Comparison of ENCODE assay signal across 21 mouse cellular contexts in the genomic region with DNA sequence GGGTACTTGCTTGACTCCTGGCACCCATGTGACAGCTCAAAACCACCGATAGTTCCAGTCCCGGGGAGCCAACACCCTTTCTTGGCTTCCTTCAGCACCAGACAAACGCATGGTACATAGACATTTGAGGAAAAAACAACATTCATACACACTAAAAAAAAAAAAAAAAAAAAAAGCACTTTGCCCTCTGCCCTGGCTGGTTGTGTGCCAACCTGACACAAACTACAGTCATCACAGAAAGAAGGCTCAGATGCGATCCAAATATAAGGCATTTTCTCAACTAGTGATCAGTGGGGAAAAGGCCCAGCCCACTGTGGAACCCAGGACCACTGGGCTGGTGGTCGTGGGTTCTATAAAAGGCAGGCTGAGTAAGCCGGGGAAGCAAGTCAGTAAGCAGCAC. TPM values are rescaled to one million over a fixed set of nuclear protein-coding genes. Genes with fewer than 3 reads are reported as not detected.
A peak's percentile ranks its signal among the peaks of the same experiment; 100 is the strongest.
DNase-seq lines count a peak whose midpoint lies in the region; TF ChIP-seq lines count a peak whose summit lies in the region.
"Had no signal": no experiment of that assay in that cellular context is flagged by ENCODE, and none has a peak within 500 bp of the region (broad histone marks: within the 10 kb centered on the region; RNA-seq: fewer than 3 reads in every experiment).

No protein-coding gene starts in this region.

- no peak overlapping the region for H3K4me3 ChIP-seq in lung, adult 2 months (replicated peaks; ENCODE audit: extremely low read depth, low read depth, low read length)
- H3K4me3 ChIP-seq: embryonic facial prominence, embryonic 12.5 days; embryonic facial prominence, embryonic 15.5 days; erythroblast, embryonic 14.5 days; forebrain, embryonic 12.5 days; forebrain, embryonic 15.5 days; hindbrain, embryonic 10.5 days; hindbrain, embryonic 13.5 days; intestine, embryonic 15.5 days had no signal

- H3K4me1 ChIP-seq in lung, adult 2 months (ENCODE audit: control insufficient read depth, insufficient read depth, low read length) = peaks cover 4% of the 10 kb centered on the region; the same call in 1 of the 2 replicates
- H3K4me1 ChIP-seq: embryonic facial prominence, embryonic 12.5 days; forebrain, embryonic 12.5 days; forebrain, embryonic 15.5 days; hindbrain, embryonic 10.5 days; hindbrain, embryonic 13.5 days; intestine, embryonic 15.5 days had no signal

- peak; percentile 69 for DNase-seq in heart, adult 11 months
- DNase-seq in heart, postnatal 36 days = no peak
- DNase-seq in lung, postnatal 36 days = peak; percentile 30
- no peak for DNase-seq in lung, adult 2 months
- peak; percentile 61 for DNase-seq in adipocyte (ENCODE audit: low spot score)
- DNase-seq in embryo, embryonic 9.5 days (ENCODE audit: extremely low spot score) = no peak
- no peak for DNase-seq in adrenal gland, adult 18-20 months (ENCODE audit: low spot score in 2 of 2)
- DNase-seq: adrenal gland, postnatal 25 days; B cell, adult 2 months; cerebellum, adult 18-20 months; cerebellum, adult 9-10 months; cerebellum, postnatal 14 days; gastrocnemius, postnatal 25 days had no signal

- 44% methylated on average over 6 of the region's 6 CpGs for WGBS in lung, adult 2 months

- intact Hi-C loops in heart, postnatal 36 days (cut with DNase I) = no loop called here

- TF ChIP-seq CTCF in lung, adult 2 months (IDR thresholded peaks at IDR 0.05; ENCODE audit: insufficient read depth, low read length) = no peak

- TF ChIP-seq POLR2A in lung, adult 2 months (IDR thresholded peaks at IDR 0.05; ENCODE audit: borderline replicate concordance, extremely low read depth, low read depth, low read length) = no peak

RNA-seq across cellular contexts. Expression of a gene that starts 5.6 kb away (rescaled TPM):
- 1 to 10 TPM; 2.4 to 3.6 TPM for total RNA-seq in heart, postnatal 36 days (2021)
- 6.2 and 7.5 TPM in 2 replicates for polyA plus RNA-seq in lung, adult 2 months (2012; rRNA removed)
- total RNA-seq in adrenal gland, adult 18-20 months (2021) = 1 to 10 TPM; 2.8 to 2.9 TPM

RNA-seq across cellular contexts. Expression of a gene that starts 21.3 kb away (rescaled TPM):
- total RNA-seq in heart, postnatal 36 days (2021) = 10 to 100 TPM; 15.7 to 16.2 TPM
- 221 and 295 TPM in 2 replicates for polyA plus RNA-seq in lung, adult 2 months (2012; rRNA removed)
- total RNA-seq in adrenal gland, adult 18-20 months (2021) = 10 to 100 TPM; 13.3 to 13.8 TPM

RNA-seq across cellular contexts. Expression of a gene that starts 33.7 kb away (rescaled TPM):
- 100 to 1,000 TPM; 119 to 123 TPM for total RNA-seq in heart, postnatal 36 days (2021)
- 40.0 and 62.8 TPM in 2 replicates for polyA plus RNA-seq in lung, adult 2 months (2012; rRNA removed)
- total RNA-seq in adrenal gland, adult 18-20 months (2021) = 100 to 1,000 TPM; 142 to 182 TPM

Comparison
In these comparisons a context has a peak if more than half of its experiments do, and no peak if none do; other contexts are left out.
1. DNase-seq: peak in heart, adult 11 months (single experiment), lung, postnatal 36 days (single experiment) and adipocyte (single experiment); none in heart, postnatal 36 days (0 of 2), lung, adult 2 months (single experiment), embryo, embryonic 9.5 days (single experiment) and adrenal gland, adult 18-20 months (0 of 2).